In genomic region chr17:31077561-31077960, GRCm38 (mm10) we compare ENCODE assay signal across 15 mouse cellular contexts. TPM values are rescaled to one million over a fixed set of nuclear protein-coding genes. Genes with fewer than 3 reads are reported as not detected.
DNase-seq lines count a peak whose midpoint lies in the region; ATAC-seq and TF ChIP-seq lines count a peak whose summit lies in the region.
"Had no signal": no experiment of that assay in that cellular context is flagged by ENCODE, and none has a peak within 500 bp of the region (broad histone marks: within the 10 kb centered on the region; RNA-seq: fewer than 3 reads in every experiment).

No protein-coding gene starts in this region.

- H3K9me3 ChIP-seq in lung, embryonic 15.5 days, result no peaks in the 10 kb centered on the region
- H3K9me3 ChIP-seq in CH12.LX (replicated peaks; ENCODE audit: low read length), result no peaks in the 10 kb centered on the region
- no peaks in the 10 kb centered on the region for H3K9me3 ChIP-seq in forebrain, embryonic 15.5 days
- H3K9me3 ChIP-seq: forebrain, embryonic 10.5 days; limb, embryonic 13.5 days had no signal

- no peaks in the 10 kb centered on the region for H3K79me2 ChIP-seq in CH12.LX (replicated peaks; ENCODE audit: control insufficient read depth, extremely low read depth, insufficient read depth, poor library complexity, severe bottlenecking)

- no peak for TF ChIP-seq CTCF in CH12.LX (conservative IDR thresholded peaks at IDR 0.05 in 1 of 2, IDR thresholded peaks at IDR 0.05 in 1 of 2; ENCODE audit: low read depth in 2 of 2, low read length in 2 of 2)

- DNase-seq in lung, adult 18-20 months, result no peak
- DNase-seq in CH12.LX (ENCODE audit: extremely low read depth), result no peak
- peak; percentile 84 for DNase-seq in thymus, postnatal 0 days (ENCODE audit: low spot score)
- DNase-seq in cerebellum, postnatal 14 days, result no peak
- DNase-seq in retina, postnatal 1 day, result no peak
- DNase-seq: adrenal gland, adult 8-10 months; heart, postnatal 10 days had no signal

- no peak overlapping the region for H3K4me2 ChIP-seq in lung, embryonic 15.5 days
- H3K4me2 ChIP-seq in CH12.LX (ENCODE audit: insufficient read depth, low read depth, poor library complexity, severe bottlenecking), result no peak overlapping the region
- no peak overlapping the region for H3K4me2 ChIP-seq in forebrain, embryonic 15.5 days (replicated peaks)
- H3K4me2 ChIP-seq: limb, embryonic 13.5 days had no signal

- no peak overlapping the region for H3K9ac ChIP-seq in lung, embryonic 15.5 days
- H3K9ac ChIP-seq in CH12.LX (ENCODE audit: insufficient read depth, low read depth), result no peak overlapping the region
- no peak overlapping the region for H3K9ac ChIP-seq in forebrain, embryonic 15.5 days (replicated peaks)
- H3K9ac ChIP-seq: limb, embryonic 13.5 days had no signal

- WGBS in lung, embryonic 15.5 days, result 61% methylated on average over 5 of the region's 5 CpGs
- WGBS in forebrain, embryonic 15.5 days, result 84% methylated on average over 5 of the region's 5 CpGs

- H3K27me3 ChIP-seq in lung, embryonic 15.5 days, result no peaks in the 10 kb centered on the region
- no peaks in the 10 kb centered on the region for H3K27me3 ChIP-seq in CH12.LX (replicated peaks)
- H3K27me3 ChIP-seq in forebrain, embryonic 15.5 days, result no peaks in the 10 kb centered on the region

- no peaks in the 10 kb centered on the region for H3K36me3 ChIP-seq in lung, embryonic 15.5 days
- no peaks in the 10 kb centered on the region for H3K36me3 ChIP-seq in CH12.LX (replicated peaks in 1 of 2; ENCODE audit: control insufficient read depth in 1 of 2, insufficient read depth in 1 of 2, low read length in 1 of 2)
- H3K36me3 ChIP-seq in forebrain, embryonic 15.5 days, result no peaks in the 10 kb centered on the region
- H3K36me3 ChIP-seq: forebrain, embryonic 10.5 days; limb, embryonic 13.5 days had no signal

- ATAC-seq in lung, embryonic 15.5 days (ENCODE audit: borderline replicate concordance, extremely low read depth, low FRiP score, low TSS enrichment), result no peak
- ATAC-seq in inflammation-experienced regulatory T-cells, adult 6 months, result peak; percentile 46
- ATAC-seq in forebrain, embryonic 15.5 days (replicated peaks), result no peak

- 0 out of 2 replicates have a peak, but pooled peaks have one; percentile 23 for TF ChIP-seq EP300 in CH12.LX (IDR thresholded peaks at IDR 0.05; ENCODE audit: low read length)

- in situ Hi-C loops in CH12.LX (cut with MboI; ENCODE audit: low pct_ligation_motif_present, low pct_unique_long_range_greater_than_20kb, low sequenced_read_pairs), result loop anchor here (10.0 kb wide), 1 partner anchor 53 kb away; no protein-coding TSS in a partner anchor

- H3K27ac ChIP-seq in lung, embryonic 15.5 days, result peak overlapping the region; percentile 81; the same call in 1 of the 2 replicates
- no peak overlapping the region for H3K27ac ChIP-seq in CH12.LX (ENCODE audit: insufficient read depth, low read depth)
- no peak overlapping the region for H3K27ac ChIP-seq in forebrain, embryonic 15.5 days (replicated peaks)
- H3K27ac ChIP-seq: limb, embryonic 13.5 days had no signal

- H3K4me1 ChIP-seq in lung, embryonic 15.5 days, result peaks cover 46% of the 10 kb centered on the region
- peaks cover 24 to 72% of the 10 kb centered on the region in 2 experiments for H3K4me1 ChIP-seq in CH12.LX (ENCODE audit: control insufficient read depth in 1 of 2, insufficient read depth in 2 of 2)
- peaks cover 29% of the 10 kb centered on the region for H3K4me1 ChIP-seq in forebrain, embryonic 15.5 days

- no peak for TF ChIP-seq POLR2A in CH12.LX (IDR thresholded peaks at IDR 0.05; ENCODE audit: low read depth, low read length)

- no peak overlapping the region for H3K4me3 ChIP-seq in lung, embryonic 15.5 days
- H3K4me3 ChIP-seq in CH12.LX (replicated peaks in 1 of 3; ENCODE audit: low read depth in 2 of 3, low read length in 2 of 3, poor library complexity in 1 of 3), result peak overlapping the region in 1 of 3 experiments; percentile 16
- H3K4me3 ChIP-seq in forebrain, embryonic 15.5 days, result no peak overlapping the region
- H3K4me3 ChIP-seq: forebrain, embryonic 10.5 days; limb, embryonic 13.5 days; myocyte had no signal

- dilution Hi-C loops in CH12.LX (cut with MboI; ENCODE audit: extremely low pct_ligation_motif_present, extremely low pct_unique_long_range_greater_than_20kb, low sequenced_read_pairs), result no loop called here

- no peak for TF ChIP-seq RAD21 in CH12.LX (IDR thresholded peaks at IDR 0.05; ENCODE audit: low read depth, low read length)

TF ChIP-seq in CH12.LX, 34 proteins besides CTCF, POLR2A, EP300 and RAD21:
- TF ChIP-seq BHLHE40 (IDR thresholded peaks at IDR 0.05; ENCODE audit: low read depth, low read length) (peak; percentile 69), SMC3 (IDR thresholded peaks at IDR 0.05; ENCODE audit: low read depth, low read length) (no peak), USF2 (conservative IDR thresholded peaks at IDR 0.05; ENCODE audit: low read depth, low read length) (no peak), GABPA (IDR thresholded peaks at IDR 0.05; ENCODE audit: insufficient replicate concordance, low read depth, low read length) (no peak), ELF1 (IDR thresholded peaks at IDR 0.05; ENCODE audit: low read depth, low read length) (no peak), ZC3H11A (IDR thresholded peaks at IDR 0.05; ENCODE audit: low read depth, low read length) (no peak), SIN3A (IDR thresholded peaks at IDR 0.05; ENCODE audit: low read length) (no peak), MAX (IDR thresholded peaks at IDR 0.05; ENCODE audit: low read length) (no peak), MEF2A (IDR thresholded peaks at IDR 0.05; ENCODE audit: borderline replicate concordance, low read depth, low read length) (no peak), TCF12 (IDR thresholded peaks at IDR 0.05; ENCODE audit: low read depth, low read length) (peak; percentile 33; the same call in 1 of the 2 replicates), CHD2 (IDR thresholded peaks at IDR 0.05; ENCODE audit: low read length) (no peak), MYC (IDR thresholded peaks at IDR 0.05; ENCODE audit: low read depth, low read length) (no peak), E2F4 (IDR thresholded peaks at IDR 0.05; ENCODE audit: insufficient replicate concordance, low read depth, low read length) (no peak), ETS1 (conservative IDR thresholded peaks at IDR 0.05; ENCODE audit: low read depth, low read length) (peak; percentile 36; the same call in 1 of the 2 replicates)

RNA-seq across cellular contexts. Expression of gene Abcg1, which starts 20.1 kb away (rescaled TPM):
- 10.9 and 12.2 TPM in 2 replicates for polyA plus RNA-seq in lung, embryonic 15.5 days (2015; fragmentation: Nextera tagmentation; extraction: Ambion mirVana)
- total RNA-seq in CH12.LX (2012; rRNA removed) (4.6 and 5.2 TPM in 2 replicates), CH12.LX (2014; rRNA removed) (1.9 and 2.2 TPM in 2 replicates)
- polyA plus RNA-seq in CH12.LX (2012; ENCODE audit: insufficient read length, low read depth), result 1.7 and 2.2 TPM in 2 replicates
- 100 to 1,000 TPM in 1 of 3 experiments, 10 to 100 TPM in 2; 67.1 to 113 (median 95.6) TPM for polyA plus RNA-seq in inflammation-experienced regulatory T-cells, adult 6 months (2017; shearing (Covaris generic))
- 36.7 and 49.0 TPM in 2 replicates for polyA plus RNA-seq in thymus, postnatal 0 days (2015; fragmentation: Nextera tagmentation; extraction: Ambion mirVana)
- polyA plus RNA-seq in forebrain, embryonic 15.5 days (2015; fragmentation: Nextera tagmentation; extraction: Ambion mirVana), result 20.2 and 20.8 TPM in 2 replicates

RNA-seq across cellular contexts. Expression of gene Tff3, which starts 51.9 kb away (rescaled TPM):
- 0.45 and 0.49 TPM in 2 replicates for polyA plus RNA-seq in lung, embryonic 15.5 days (2015; fragmentation: Nextera tagmentation; extraction: Ambion mirVana)
- total RNA-seq in CH12.LX (2012; rRNA removed) (not detected in 2 replicates), CH12.LX (2014; rRNA removed) (not detected in 2 replicates)
- polyA plus RNA-seq in CH12.LX (2012; ENCODE audit: insufficient read length, low read depth), result not detected in 2 replicates
- polyA plus RNA-seq in inflammation-experienced regulatory T-cells, adult 6 months (2017; shearing (Covaris generic)), result not detected
- 7.1 and 8.7 TPM in 2 replicates for polyA plus RNA-seq in thymus, postnatal 0 days (2015; fragmentation: Nextera tagmentation; extraction: Ambion mirVana)
- 0.39 TPM in 1 of 2 replicates, not detected in the other for polyA plus RNA-seq in forebrain, embryonic 15.5 days (2015; fragmentation: Nextera tagmentation; extraction: Ambion mirVana)
- total RNA-seq: adrenal gland, adult 8-10 months; gastrocnemius, adult 8-10 months; heart, postnatal 10 days; megakaryocyte progenitor cell, adult 5-6 weeks had no signal
- polyA plus RNA-seq: limb, embryonic 13.5 days; myocyte had no signal
